Mouse (Mus musculus): ENCODE measurements around the gene Pax1. TPM values are rescaled to one million over a fixed set of nuclear protein-coding genes. Genes with fewer than 3 reads are reported as not detected.
A peak's percentile ranks its signal among the peaks of the same experiment; 100 is the strongest.

The Pax1 gene
- polyA plus RNA-seq, 1 experiment from 2014 or later, result 2.8 TPM

- no peak overlapping the region for H3K27ac ChIP-seq
- H3K4me1 ChIP-seq, result peaks cover 31% of the 10 kb centered on the region
- H3K9ac ChIP-seq, result no peak overlapping the region
- no peaks in the 10 kb centered on the region for H3K36me3 ChIP-seq
- H3K27me3 ChIP-seq, result peaks cover 94% of the 10 kb centered on the region
- H3K4me2 ChIP-seq (replicated peaks), result no peak overlapping the region
- H3K4me3 ChIP-seq, result no peak overlapping the region
- 9% methylated on average over 6 of the region's 6 CpGs for WGBS
- H3K9me3 ChIP-seq, result no peaks in the 10 kb centered on the region
- no peak for ATAC-seq (ENCODE audit: low FRiP score, low read depth)
Measured at GRCm38 (mm10) chr2:147364198-147364597, 2.5 kb downstream of the Pax1 start.

- peak overlapping the region; percentile 43; the same call in 1 of the 2 replicates for H3K9ac ChIP-seq
- under 1% methylated on average over 79 of the region's 80 CpGs for WGBS
Measured at GRCm38 (mm10) chr2:147364982-147365907, 3.5 kb downstream of the Pax1 start.

GRCm38 (mm10) chr2:147365908-147366630, 4.3 kb downstream of the Pax1 start:
- Histone ChIP-seq H3K27me3 (peaks cover 94% of the 10 kb centered on the region), H3K9ac (no peak overlapping the region), H3K4me2 (replicated peaks) (peak overlapping the region; percentile 65), H3K27ac (no peak overlapping the region), H3K9me3 (no peaks in the 10 kb centered on the region), H3K4me1 (peaks cover 31% of the 10 kb centered on the region), H3K4me3 (peak overlapping the region; percentile 42), H3K36me3 (no peaks in the 10 kb centered on the region)
- no peak for ATAC-seq (ENCODE audit: low FRiP score, low read depth)
- 3% methylated on average over 36 of the region's 36 CpGs for WGBS

More at GRCm38 (mm10) chr2:147364982-147365907, 3.5 kb downstream of the Pax1 start:
- Histone ChIP-seq H3K4me1 (peaks cover 31% of the 10 kb centered on the region), H3K27ac (no peak overlapping the region), H3K9me3 (no peaks in the 10 kb centered on the region), H3K4me2 (replicated peaks) (peak overlapping the region; percentile 65), H3K4me3 (peak overlapping the region; percentile 42), H3K27me3 (peaks cover 94% of the 10 kb centered on the region), H3K36me3 (no peaks in the 10 kb centered on the region)
- peak; percentile 46; the same call in 1 of the 2 replicates for ATAC-seq (ENCODE audit: low FRiP score, low read depth)

GRCm38 (mm10) chr2:147367246-147367820, 5.6 kb downstream of the Pax1 start:
- Histone ChIP-seq H3K27ac (no peak overlapping the region), H3K4me1 (peaks cover 25% of the 10 kb centered on the region), H3K36me3 (no peaks in the 10 kb centered on the region), H3K4me3 (peak overlapping the region; percentile 42; the same call in 1 of the 2 replicates), H3K9ac (no peak overlapping the region), H3K4me2 (replicated peaks) (peak overlapping the region; percentile 38; the same call in 1 of the 2 replicates), H3K27me3 (peaks cover 92% of the 10 kb centered on the region), H3K9me3 (no peaks in the 10 kb centered on the region)
- WGBS, result 3% methylated on average over 12 of the region's 12 CpGs
- ATAC-seq (ENCODE audit: low FRiP score, low read depth), result no peak

GRCm38 (mm10) chr2:147367911-147368591, 6.3 kb downstream of the Pax1 start:
- peak; percentile 41 for ATAC-seq (ENCODE audit: low FRiP score, low read depth)
- H3K27me3 ChIP-seq, result peaks cover 92% of the 10 kb centered on the region
- H3K4me3 ChIP-seq, result peak overlapping the region; percentile 42
- no peak overlapping the region for H3K27ac ChIP-seq
- peak overlapping the region; percentile 38 for H3K4me2 ChIP-seq (replicated peaks)
- no peaks in the 10 kb centered on the region for H3K9me3 ChIP-seq
- H3K36me3 ChIP-seq, result no peaks in the 10 kb centered on the region
- H3K9ac ChIP-seq, result no peak overlapping the region
- 2% methylated on average over 32 of the region's 32 CpGs for WGBS
- peaks cover 22% of the 10 kb centered on the region for H3K4me1 ChIP-seq

- Histone ChIP-seq H3K27ac (no peak overlapping the region), H3K4me3 (no peak overlapping the region), H3K36me3 (no peaks in the 10 kb centered on the region), H3K9ac (no peak overlapping the region), H3K9me3 (no peaks in the 10 kb centered on the region), H3K4me2 (replicated peaks) (no peak overlapping the region), H3K4me1 (peaks cover 27% of the 10 kb centered on the region), H3K27me3 (peaks cover 92% of the 10 kb centered on the region)
- under 1% methylated on average over 9 of the region's 9 CpGs for WGBS
- no peak for ATAC-seq (ENCODE audit: low FRiP score, low read depth)
Measured at GRCm38 (mm10) chr2:147369561-147369960, 7.8 kb downstream of the Pax1 start.

GRCm38 (mm10) chr2:147370091-147370490, 8.4 kb downstream of the Pax1 start:
- peaks cover 92% of the 10 kb centered on the region for H3K27me3 ChIP-seq
- no peak for ATAC-seq (ENCODE audit: low FRiP score, low read depth)
- H3K4me3 ChIP-seq, result no peak overlapping the region
- no peak overlapping the region for H3K27ac ChIP-seq
- peaks cover 23% of the 10 kb centered on the region for H3K4me1 ChIP-seq
- H3K9me3 ChIP-seq, result no peaks in the 10 kb centered on the region
- no peak overlapping the region for H3K9ac ChIP-seq
- 7% methylated on average over 5 of the region's 5 CpGs for WGBS
- H3K36me3 ChIP-seq, result no peaks in the 10 kb centered on the region
- no peak overlapping the region for H3K4me2 ChIP-seq (replicated peaks)

- Histone ChIP-seq H3K27me3 (peaks cover 92% of the 10 kb centered on the region), H3K4me2 (replicated peaks) (no peak overlapping the region), H3K27ac (no peak overlapping the region), H3K4me1 (peaks cover 12% of the 10 kb centered on the region), H3K9ac (no peak overlapping the region), H3K9me3 (no peaks in the 10 kb centered on the region), H3K4me3 (no peak overlapping the region), H3K36me3 (no peaks in the 10 kb centered on the region)
- ATAC-seq (ENCODE audit: low FRiP score, low read depth), result no peak
Measured at GRCm38 (mm10) chr2:147371289-147371688, 9.6 kb downstream of the Pax1 start.

GRCm38 (mm10) chr2:147371840-147372239, 10.1 kb downstream of the Pax1 start:
- peaks cover 92% of the 10 kb centered on the region for H3K27me3 ChIP-seq
- H3K4me2 ChIP-seq (replicated peaks), result no peak overlapping the region
- WGBS, result 8% methylated on average over 4 of the region's 4 CpGs
- no peak overlapping the region for H3K4me3 ChIP-seq
- no peaks in the 10 kb centered on the region for H3K9me3 ChIP-seq
- no peaks in the 10 kb centered on the region for H3K36me3 ChIP-seq
- no peak for ATAC-seq (ENCODE audit: low FRiP score, low read depth)
- H3K27ac ChIP-seq, result no peak overlapping the region
- H3K4me1 ChIP-seq, result peaks cover 12% of the 10 kb centered on the region
- no peak overlapping the region for H3K9ac ChIP-seq

GRCm38 (mm10) chr2:147372947-147373666, 11.4 kb downstream of the Pax1 start:
- Histone ChIP-seq H3K4me1 (peaks cover 8% of the 10 kb centered on the region), H3K9me3 (no peaks in the 10 kb centered on the region), H3K27ac (no peak overlapping the region), H3K36me3 (no peaks in the 10 kb centered on the region), H3K27me3 (peaks cover 92% of the 10 kb centered on the region), H3K9ac (no peak overlapping the region), H3K4me2 (replicated peaks) (peak overlapping the region; percentile 9), H3K4me3 (no peak overlapping the region)
- 2% methylated on average over 28 of the region's 28 CpGs for WGBS
- no peak for ATAC-seq (ENCODE audit: low FRiP score, low read depth)

- Histone ChIP-seq H3K27me3 (peaks cover 92% of the 10 kb centered on the region), H3K4me3 (no peak overlapping the region), H3K9ac (no peak overlapping the region), H3K36me3 (no peaks in the 10 kb centered on the region), H3K4me1 (peaks cover 5% of the 10 kb centered on the region; the same call in 1 of the 2 replicates), H3K27ac (no peak overlapping the region), H3K4me2 (replicated peaks) (peak overlapping the region; percentile 9), H3K9me3 (no peaks in the 10 kb centered on the region)
- under 1% methylated on average over 19 of the region's 19 CpGs for WGBS
- ATAC-seq (ENCODE audit: low FRiP score, low read depth), result no peak
Measured at GRCm38 (mm10) chr2:147373667-147374007, 11.9 kb downstream of the Pax1 start.
